Mouse (Mus musculus) erythroblast, embryonic 14.5 days (primary cell): ENCODE results near the gene Apoc2. TPM values are rescaled to one million over a fixed set of nuclear protein-coding genes. Genes with fewer than 3 reads are reported as not detected.
A peak's percentile ranks its signal among the peaks of the same experiment; 100 is the strongest.

Experiments used
- H3K27me3 ChIP-seq: 2 replicates; pipeline ENCODE4 v1.6.1; 2012; ENCODE audit warnings: inconsistent platforms; ENCODE audit not compliant: control insufficient read depth
- H3K36me3 ChIP-seq: 2 replicates; pipeline ENCODE4 v1.6.1; 2012; ENCODE audit warnings: mild to moderate bottlenecking, inconsistent platforms; ENCODE audit not compliant: control insufficient read depth
- H3K4me1 ChIP-seq: 2 replicates; pipeline ENCODE4 v1.6.1; 2012; ENCODE audit warnings: inconsistent platforms; ENCODE audit not compliant: control insufficient read depth
- H3K4me3 ChIP-seq: replicated peaks from 2 replicates; pipeline ENCODE3; 2012; ENCODE audit warnings: moderate library complexity, mild to moderate bottlenecking, inconsistent platforms
- H3K9me3 ChIP-seq: 2 replicates; pipeline ENCODE4 v1.6.1; 2012; ENCODE audit warnings: low read length, inconsistent platforms, mixed read lengths; ENCODE audit not compliant: control insufficient read depth
- GATA1 ChIP-seq: IDR thresholded peaks from 2 replicates; pipeline ENCODE4 v1.6.1; 2012; ENCODE audit warnings: low read length, inconsistent platforms, mixed read lengths
- TAL1 ChIP-seq: IDR thresholded peaks from 3 replicates; pipeline ENCODE4 v1.6.1; 2012; ENCODE audit warnings: low read length, inconsistent platforms, mixed read lengths
- polyA plus RNA-seq: library from polyadenylated mRNA; stranded (reverse); fragments of >175 nt; gene quantifications from 2 replicates; pipeline ENCODE4 v1.2.3, GENCODE M21; 2012

Gene Apoc2
- polyA plus RNA-seq, 1 experiment: 0.32 TPM

- Histone ChIP-seq H3K36me3 (peaks cover 55% of the 10 kb centered on the region), H3K27me3 (peaks cover 35% of the 10 kb centered on the region), H3K4me1 (peaks cover 44% of the 10 kb centered on the region), H3K9me3 (peaks cover 4% of the 10 kb centered on the region; the same call in 1 of the 2 replicates), H3K4me3 (no peak overlapping the region)
- no peak for TF ChIP-seq GATA1
- TF ChIP-seq TAL1: no peak
Measured at GRCm38 (mm10) chr7:19701069-19701761, 23.5 kb upstream of the Apoc2 start.

- TF ChIP-seq TAL1 (no peak), GATA1 (no peak)
- peaks cover 35% of the 10 kb centered on the region for H3K27me3 ChIP-seq
- no peak overlapping the region for H3K4me3 ChIP-seq
- H3K36me3 ChIP-seq: peaks cover 54% of the 10 kb centered on the region
- H3K9me3 ChIP-seq: peaks cover 4% of the 10 kb centered on the region; the same call in 1 of the 2 replicates
- peaks cover 49% of the 10 kb centered on the region for H3K4me1 ChIP-seq
Measured at GRCm38 (mm10) chr7:19700299-19701068, 22.7 kb upstream of the Apoc2 start.

- Histone ChIP-seq H3K36me3 (peaks cover 49% of the 10 kb centered on the region), H3K9me3 (peaks cover 4% of the 10 kb centered on the region; the same call in 1 of the 2 replicates)
Measured at GRCm38 (mm10) chr7:19699827-19700148, 22.0 kb upstream of the Apoc2 start.

GRCm38 (mm10) chr7:19698907-19699826, 21.4 kb upstream of the Apoc2 start, which contains the start of gene Apoe:
Gene Apoe (minus strand): TSS chr7:19699188.
- Histone ChIP-seq H3K4me3 (peak within 1 kb of the TSS; percentile 57), H3K9me3 (peaks cover 4% of the 10 kb centered on the region; the same call in 1 of the 2 replicates), H3K4me1 (peaks cover 60% of the 10 kb centered on the region), H3K36me3 (peaks cover 43% of the 10 kb centered on the region), H3K27me3 (peaks cover 35% of the 10 kb centered on the region)
- TF ChIP-seq TAL1 (no peak), GATA1 (no peak)

More at GRCm38 (mm10) chr7:19699827-19700148, 22.0 kb upstream of the Apoc2 start:
- Histone ChIP-seq H3K4me1 (peaks cover 56% of the 10 kb centered on the region), H3K27me3 (peaks cover 35% of the 10 kb centered on the region), H3K4me3 (no peak overlapping the region)
- TF ChIP-seq GATA1: no peak
- TF ChIP-seq TAL1: no peak

GRCm38 (mm10) chr7:19697949-19698906, 20.5 kb upstream of the Apoc2 start:
- TF ChIP-seq GATA1: no peak
- no peak for TF ChIP-seq TAL1
- Histone ChIP-seq H3K4me1 (peaks cover 65% of the 10 kb centered on the region), H3K36me3 (peaks cover 33% of the 10 kb centered on the region), H3K4me3 (peak overlapping the region; percentile 57), H3K27me3 (peaks cover 35% of the 10 kb centered on the region), H3K9me3 (peaks cover 4% of the 10 kb centered on the region; the same call in 1 of the 2 replicates)

- Histone ChIP-seq H3K9me3 (peaks cover 4% of the 10 kb centered on the region; the same call in 1 of the 2 replicates), H3K4me3 (peak overlapping the region; percentile 57), H3K36me3 (peaks cover 15% of the 10 kb centered on the region), H3K27me3 (peaks cover 35% of the 10 kb centered on the region), H3K4me1 (peaks cover 64% of the 10 kb centered on the region)
- TF ChIP-seq TAL1: no peak
- no peak for TF ChIP-seq GATA1
Measured at GRCm38 (mm10) chr7:19696336-19696873, 18.7 kb upstream of the Apoc2 start.

- Histone ChIP-seq H3K4me1 (peaks cover 61% of the 10 kb centered on the region), H3K36me3 (peaks cover 14% of the 10 kb centered on the region), H3K27me3 (peaks cover 35% of the 10 kb centered on the region), H3K9me3 (peaks cover 4% of the 10 kb centered on the region; the same call in 1 of the 2 replicates), H3K4me3 (no peak overlapping the region)
- TF ChIP-seq TAL1: no peak
- no peak for TF ChIP-seq GATA1
Measured at GRCm38 (mm10) chr7:19695881-19696280, 18.1 kb upstream of the Apoc2 start.

GRCm38 (mm10) chr7:19695213-19695594, 17.5 kb upstream of the Apoc2 start:
- Histone ChIP-seq H3K4me3 (no peak overlapping the region), H3K27me3 (peaks cover 35% of the 10 kb centered on the region)

More at GRCm38 (mm10) chr7:19695213-19695594, 17.5 kb upstream of the Apoc2 start:
- Histone ChIP-seq H3K4me1 (peaks cover 54% of the 10 kb centered on the region), H3K36me3 (peaks cover 11% of the 10 kb centered on the region), H3K9me3 (peaks cover 4% of the 10 kb centered on the region; the same call in 1 of the 2 replicates)
- no peak for TF ChIP-seq GATA1
- TF ChIP-seq TAL1: no peak
